Mouse (Mus musculus): ENCODE data around the gene Zfp553.

GRCm38 (mm10) chr7:127212432-127213250 lies 20.2 kb upstream of the Zfp553 start:
- TF ChIP-seq USF1 (IDR thresholded peaks at IDR 0.05; ENCODE audit: low read depth) (no peak), POLR2A (IDR thresholded peaks at IDR 0.05; ENCODE audit: insufficient read length, low read depth) (peak; percentile 64), MAX (IDR thresholded peaks at IDR 0.05; ENCODE audit: low read depth) (no peak), TCF12 (IDR thresholded peaks at IDR 0.05; ENCODE audit: insufficient read depth, poor library complexity, severe bottlenecking) (no peak), POLR2AphosphoS2 (IDR thresholded peaks at IDR 0.05; ENCODE audit: insufficient read length, low read depth) (peak; percentile 83), CEBPB (IDR thresholded peaks at IDR 0.05; ENCODE audit: insufficient read depth, poor library complexity, severe bottlenecking) (no peak), SRF (IDR thresholded peaks at IDR 0.05; ENCODE audit: control insufficient read depth, insufficient read length, low read depth) (no peak), TCF3 (IDR thresholded peaks at IDR 0.05; ENCODE audit: insufficient read length, low read depth) (no peak), MYOD1 (IDR thresholded peaks at IDR 0.05; ENCODE audit: control insufficient read depth in 1 of 3, insufficient read length in 2 of 3, low read depth in 2 of 3) (peak; percentile 45 to 90 (median 56))

Data from myocyte (in vitro differentiated cells).